Mouse (Mus musculus): ENCODE results near the gene Arhgap24. TPM values are rescaled to one million over a fixed set of nuclear protein-coding genes. Genes with fewer than 3 reads are reported as not detected.
A peak's percentile ranks its signal among the peaks of the same experiment; 100 is the strongest.

The Arhgap24 gene
- polyA plus RNA-seq, 1 experiment from 2014 or later: 15.0 TPM

DNA sequence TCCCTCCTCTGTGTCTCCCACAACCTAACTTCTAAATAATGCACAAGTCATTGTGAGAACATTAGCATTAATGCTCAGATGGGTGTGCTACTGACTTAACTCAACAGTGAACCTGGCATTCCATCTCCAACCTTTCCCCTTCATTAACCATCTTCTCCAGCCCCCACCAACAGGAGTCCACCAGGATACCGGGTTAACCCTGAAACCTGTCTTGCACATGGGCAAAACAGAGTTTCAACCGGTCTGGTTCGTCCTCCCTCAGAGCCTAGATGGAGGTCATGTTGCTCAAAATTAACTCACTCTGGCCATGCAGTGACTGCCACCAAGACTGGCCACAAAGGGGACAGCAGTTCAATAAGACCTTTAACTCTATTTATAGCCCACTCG, 285.9 kb downstream of the Arhgap24 start:
- Histone ChIP-seq H3K4me2 (ENCODE audit: low read length) (no peak overlapping the region), H3K9me3 (ENCODE audit: control insufficient read depth, low read length) (no peaks in the 10 kb centered on the region), H3K36me3 (ENCODE audit: control insufficient read depth, insufficient read depth, low read length) (no peaks in the 10 kb centered on the region), H3K4me1 (ENCODE audit: control insufficient read depth, insufficient read depth, low read depth, low read length) (peaks cover 6% of the 10 kb centered on the region; the same call in 1 of the 2 replicates), H3K4me3 (ENCODE audit: low read length) (no peak overlapping the region), H3K27me3 (replicated peaks; ENCODE audit: control insufficient read depth, insufficient read depth, low read length) (no peaks in the 10 kb centered on the region), H3K9ac (ENCODE audit: low read depth, low read length) (no peak overlapping the region), H3K27ac (ENCODE audit: low read depth, low read length) (no peak overlapping the region)
- ATAC-seq: no peak
- 77% methylated on average over 4 of the region's 4 CpGs for WGBS

DNA sequence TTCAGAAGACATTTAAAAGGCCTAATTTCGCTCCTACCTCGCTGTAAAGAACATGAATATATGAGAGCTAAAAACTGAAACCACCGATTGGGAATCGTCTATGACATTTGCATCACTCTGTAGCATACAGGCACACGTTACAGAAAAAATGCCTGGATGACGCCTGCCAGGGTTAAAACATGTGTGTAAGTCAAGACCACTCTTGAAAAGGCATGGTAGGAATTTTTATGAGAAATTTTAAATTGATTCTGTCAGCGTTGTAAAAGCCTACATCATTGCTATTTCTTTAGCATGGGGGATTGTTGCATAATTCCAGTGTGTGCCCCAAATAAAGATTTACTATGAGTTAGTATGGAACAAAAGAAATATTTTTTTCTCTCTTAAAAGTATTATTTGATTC, 286.6 kb downstream of the Arhgap24 start:
- no peak for ATAC-seq
- Histone ChIP-seq H3K4me3 (ENCODE audit: low read length) (no peak overlapping the region), H3K36me3 (ENCODE audit: control insufficient read depth, insufficient read depth, low read length) (no peaks in the 10 kb centered on the region), H3K27me3 (replicated peaks; ENCODE audit: control insufficient read depth, insufficient read depth, low read length) (no peaks in the 10 kb centered on the region), H3K9ac (ENCODE audit: low read depth, low read length) (no peak overlapping the region), H3K4me1 (ENCODE audit: control insufficient read depth, insufficient read depth, low read depth, low read length) (peaks cover 6% of the 10 kb centered on the region; the same call in 1 of the 2 replicates), H3K9me3 (ENCODE audit: control insufficient read depth, low read length) (no peaks in the 10 kb centered on the region), H3K4me2 (ENCODE audit: low read length) (no peak overlapping the region), H3K27ac (ENCODE audit: low read depth, low read length) (no peak overlapping the region)
- 63% methylated on average over 7 of the region's 7 CpGs for WGBS

DNA sequence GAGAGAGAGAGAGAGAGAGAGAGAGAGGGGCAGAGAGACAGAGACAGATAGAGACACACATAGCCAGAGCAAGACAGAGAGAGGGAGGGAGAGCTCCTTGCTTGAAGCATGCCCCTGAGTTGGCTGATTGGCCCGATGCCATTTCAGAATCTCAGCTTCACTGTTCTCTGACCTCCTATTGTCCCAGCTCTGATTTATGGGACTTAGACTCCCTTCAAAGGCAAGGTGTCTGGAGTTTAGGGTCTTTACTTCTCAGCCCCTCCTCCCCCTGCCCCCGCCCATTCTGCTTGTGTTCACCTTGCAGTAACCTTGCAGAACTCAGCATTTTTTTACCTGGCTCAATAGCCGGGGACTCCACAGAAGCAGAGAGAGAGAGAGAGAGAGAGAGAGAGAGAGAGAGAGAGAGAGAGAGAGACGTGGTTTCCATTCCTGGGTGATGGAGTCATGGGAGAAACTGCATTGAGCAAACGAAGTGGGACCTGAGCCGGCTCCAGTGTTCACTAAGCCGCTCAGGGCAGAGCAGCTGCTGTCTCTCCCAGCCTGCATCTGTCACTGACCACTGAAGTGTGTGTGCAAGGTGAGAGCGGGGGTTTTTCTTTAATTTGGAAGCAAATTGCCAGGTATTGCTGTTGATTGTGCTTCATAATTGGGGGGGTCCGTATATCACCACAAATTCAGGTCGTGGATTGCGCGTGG, 287.3 kb downstream of the Arhgap24 start:
- Histone ChIP-seq H3K4me1 (ENCODE audit: control insufficient read depth, insufficient read depth, low read depth, low read length) (peaks cover 6% of the 10 kb centered on the region; the same call in 1 of the 2 replicates), H3K27ac (ENCODE audit: low read depth, low read length) (no peak overlapping the region), H3K9me3 (ENCODE audit: control insufficient read depth, low read length) (no peaks in the 10 kb centered on the region), H3K36me3 (ENCODE audit: control insufficient read depth, insufficient read depth, low read length) (no peaks in the 10 kb centered on the region), H3K4me2 (ENCODE audit: low read length) (peak overlapping the region; percentile 23), H3K4me3 (ENCODE audit: low read length) (no peak overlapping the region), H3K27me3 (replicated peaks; ENCODE audit: control insufficient read depth, insufficient read depth, low read length) (no peaks in the 10 kb centered on the region), H3K9ac (ENCODE audit: low read depth, low read length) (no peak overlapping the region)
- WGBS: 51% methylated on average over 12 of the region's 12 CpGs
- peak; percentile 74 for ATAC-seq

DNA sequence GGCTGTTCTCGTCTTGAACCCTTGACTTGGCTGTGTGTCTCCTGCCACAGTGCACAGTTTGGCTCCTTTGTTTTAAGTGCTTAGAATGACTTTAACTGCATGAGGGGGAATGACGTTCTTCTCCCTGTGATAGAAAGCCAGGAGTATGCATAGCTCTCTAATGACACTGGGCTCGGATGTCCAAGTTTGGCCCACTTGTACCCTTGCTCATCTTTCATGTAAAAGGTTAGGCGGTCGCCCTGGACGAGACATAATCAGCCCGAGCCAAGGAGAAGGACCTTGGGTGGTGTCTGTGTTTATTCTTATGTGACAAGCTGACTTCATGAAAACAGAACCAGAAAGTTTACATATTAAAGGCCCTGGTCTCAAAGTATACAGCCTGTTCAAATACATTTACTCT, 289.4 kb downstream of the Arhgap24 start:
- Histone ChIP-seq H3K4me3 (ENCODE audit: low read length) (no peak overlapping the region), H3K36me3 (ENCODE audit: control insufficient read depth, insufficient read depth, low read length) (no peaks in the 10 kb centered on the region), H3K4me1 (ENCODE audit: control insufficient read depth, insufficient read depth, low read depth, low read length) (peaks cover 6% of the 10 kb centered on the region; the same call in 1 of the 2 replicates), H3K4me2 (ENCODE audit: low read length) (no peak overlapping the region), H3K9me3 (ENCODE audit: control insufficient read depth, low read length) (no peaks in the 10 kb centered on the region), H3K27ac (ENCODE audit: low read depth, low read length) (no peak overlapping the region), H3K9ac (ENCODE audit: low read depth, low read length) (no peak overlapping the region), H3K27me3 (replicated peaks; ENCODE audit: control insufficient read depth, insufficient read depth, low read length) (no peaks in the 10 kb centered on the region)
- no peak for ATAC-seq
- 69% methylated on average over 7 of the region's 7 CpGs for WGBS

DNA sequence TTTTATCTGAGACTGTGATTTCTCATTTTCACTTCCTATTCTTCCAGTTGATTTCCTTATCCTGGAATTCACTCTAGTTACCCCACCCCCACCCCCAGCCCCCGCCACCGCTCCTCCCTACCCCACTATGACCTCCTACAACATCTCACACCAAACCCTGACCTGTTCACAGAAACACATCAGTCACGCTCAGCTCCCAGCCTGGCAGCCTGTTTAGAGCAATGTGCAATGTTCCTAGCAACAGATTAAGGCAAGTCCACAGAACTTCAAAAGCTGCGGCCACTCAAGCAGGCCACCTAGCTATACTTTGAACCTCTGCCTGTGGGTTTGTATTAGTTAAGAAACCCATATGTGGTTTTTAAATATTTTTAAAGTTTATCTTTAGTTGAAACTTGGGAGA, 293.3 kb downstream of the Arhgap24 start:
- Histone ChIP-seq H3K9ac (ENCODE audit: low read depth, low read length) (no peak overlapping the region), H3K4me3 (ENCODE audit: low read length) (no peak overlapping the region), H3K4me2 (ENCODE audit: low read length) (no peak overlapping the region), H3K36me3 (ENCODE audit: control insufficient read depth, insufficient read depth, low read length) (no peaks in the 10 kb centered on the region), H3K27ac (ENCODE audit: low read depth, low read length) (no peak overlapping the region), H3K4me1 (ENCODE audit: control insufficient read depth, insufficient read depth, low read depth, low read length) (no peaks in the 10 kb centered on the region), H3K9me3 (ENCODE audit: control insufficient read depth, low read length) (no peaks in the 10 kb centered on the region), H3K27me3 (replicated peaks; ENCODE audit: control insufficient read depth, insufficient read depth, low read length) (no peaks in the 10 kb centered on the region)
- ATAC-seq: no peak
- 31% methylated on average over 4 of the region's 4 CpGs for WGBS

DNA sequence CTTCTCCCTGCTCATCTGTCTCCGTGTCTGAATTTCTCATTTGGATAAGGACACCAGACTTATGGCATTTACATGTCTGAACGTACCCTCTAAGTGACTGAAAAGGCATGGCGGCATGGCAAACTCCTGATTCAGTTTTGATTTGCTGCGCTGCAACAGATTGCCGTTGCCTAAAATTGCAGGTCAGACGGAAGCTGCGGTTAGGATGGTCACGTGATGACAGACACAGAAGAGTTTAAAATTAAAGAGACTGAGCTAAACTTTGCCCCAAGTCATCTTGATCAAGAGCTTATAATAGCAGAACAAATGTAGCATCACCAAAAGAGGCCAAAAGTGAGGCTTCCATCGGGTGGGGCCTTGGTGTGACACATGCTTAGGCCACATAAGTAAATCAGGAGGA, 296.1 kb downstream of the Arhgap24 start:
- WGBS: 89% methylated on average over 9 of the region's 9 CpGs
- no peak for ATAC-seq
- no peaks in the 10 kb centered on the region for H3K27me3 ChIP-seq (replicated peaks; ENCODE audit: control insufficient read depth, insufficient read depth, low read length)
- no peaks in the 10 kb centered on the region for H3K9me3 ChIP-seq (ENCODE audit: control insufficient read depth, low read length)
- H3K4me2 ChIP-seq (ENCODE audit: low read length): no peak overlapping the region
- no peak overlapping the region for H3K27ac ChIP-seq (ENCODE audit: low read depth, low read length)
- no peaks in the 10 kb centered on the region for H3K4me1 ChIP-seq (ENCODE audit: control insufficient read depth, insufficient read depth, low read depth, low read length)
- H3K9ac ChIP-seq (ENCODE audit: low read depth, low read length): no peak overlapping the region
- H3K4me3 ChIP-seq (ENCODE audit: low read length): no peak overlapping the region
- no peaks in the 10 kb centered on the region for H3K36me3 ChIP-seq (ENCODE audit: control insufficient read depth, insufficient read depth, low read length)

DNA sequence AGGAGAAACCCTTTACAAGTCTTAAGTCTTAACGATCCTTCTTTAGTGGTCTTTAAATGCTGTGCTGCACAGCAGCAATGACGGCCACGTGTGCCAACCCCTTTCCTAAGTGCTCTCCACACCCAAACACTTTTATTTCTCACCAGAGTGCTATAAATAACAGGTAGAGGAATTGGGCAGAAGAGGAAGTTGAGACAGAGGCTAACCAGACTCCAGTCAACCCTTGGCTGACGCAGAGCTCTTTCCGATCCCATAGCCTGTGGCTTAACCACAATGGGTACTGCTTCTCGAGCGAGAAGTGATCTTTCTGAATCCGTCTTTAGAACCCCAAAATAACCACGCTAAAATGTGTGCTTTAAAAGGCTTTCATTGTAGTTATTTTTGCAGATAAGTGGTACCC, 296.7 kb downstream of the Arhgap24 start:
- Histone ChIP-seq H3K4me2 (ENCODE audit: low read length) (no peak overlapping the region), H3K9me3 (ENCODE audit: control insufficient read depth, low read length) (no peaks in the 10 kb centered on the region), H3K4me1 (ENCODE audit: control insufficient read depth, insufficient read depth, low read depth, low read length) (no peaks in the 10 kb centered on the region), H3K36me3 (ENCODE audit: control insufficient read depth, insufficient read depth, low read length) (no peaks in the 10 kb centered on the region), H3K27ac (ENCODE audit: low read depth, low read length) (no peak overlapping the region), H3K4me3 (ENCODE audit: low read length) (no peak overlapping the region), H3K27me3 (replicated peaks; ENCODE audit: control insufficient read depth, insufficient read depth, low read length) (no peaks in the 10 kb centered on the region), H3K9ac (ENCODE audit: low read depth, low read length) (no peak overlapping the region)
- no peak for ATAC-seq
- 82% methylated on average over 9 of the region's 9 CpGs for WGBS

DNA sequence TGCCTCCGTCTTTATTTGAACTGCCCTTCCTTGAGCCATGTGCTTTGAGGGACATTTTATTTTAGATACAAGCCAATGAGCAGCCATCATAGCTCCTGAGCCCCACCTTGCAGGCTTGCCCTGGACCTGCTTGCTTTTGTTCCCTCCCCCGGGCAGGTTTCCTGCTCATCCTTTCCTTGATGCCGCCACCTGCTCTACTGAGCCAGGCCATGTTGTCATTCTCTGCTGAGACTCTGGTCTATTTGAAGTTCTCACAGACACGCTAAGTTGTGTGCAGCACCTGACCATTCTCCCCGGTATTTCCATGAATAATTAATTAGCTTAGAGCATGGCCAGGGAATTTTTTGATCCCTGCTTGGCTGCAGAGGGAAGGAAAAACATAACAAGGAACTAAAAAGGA, 297.1 kb downstream of the Arhgap24 start:
- Histone ChIP-seq H3K36me3 (ENCODE audit: control insufficient read depth, insufficient read depth, low read length) (no peaks in the 10 kb centered on the region), H3K4me1 (ENCODE audit: control insufficient read depth, insufficient read depth, low read depth, low read length) (no peaks in the 10 kb centered on the region), H3K4me3 (ENCODE audit: low read length) (no peak overlapping the region), H3K27me3 (replicated peaks; ENCODE audit: control insufficient read depth, insufficient read depth, low read length) (no peaks in the 10 kb centered on the region), H3K9ac (ENCODE audit: low read depth, low read length) (no peak overlapping the region), H3K9me3 (ENCODE audit: control insufficient read depth, low read length) (no peaks in the 10 kb centered on the region), H3K27ac (ENCODE audit: low read depth, low read length) (no peak overlapping the region), H3K4me2 (ENCODE audit: low read length) (no peak overlapping the region)
- ATAC-seq: no peak
- WGBS: 47% methylated on average over 5 of the region's 5 CpGs

DNA sequence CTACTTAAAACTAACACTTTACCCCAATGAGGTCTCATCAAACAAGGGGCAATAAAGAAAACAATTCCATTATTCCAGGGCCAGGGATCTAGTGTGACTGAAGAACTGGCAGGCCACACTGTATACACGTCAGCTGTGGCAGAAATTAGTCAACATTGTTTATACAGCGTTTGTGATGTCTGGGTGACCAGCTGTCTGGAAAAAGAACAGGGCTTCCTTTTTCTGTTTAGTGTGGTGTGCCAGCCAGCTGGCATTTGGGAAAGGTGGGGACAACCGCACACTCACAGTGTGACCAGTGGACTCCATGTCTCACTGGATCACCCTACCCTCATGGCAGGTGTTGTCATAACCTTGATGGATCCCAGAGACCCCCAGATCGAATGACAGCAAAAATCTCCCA, 302.4 kb downstream of the Arhgap24 start:
- H3K36me3 ChIP-seq (ENCODE audit: control insufficient read depth, insufficient read depth, low read length): no peaks in the 10 kb centered on the region
- no peak overlapping the region for H3K27ac ChIP-seq (ENCODE audit: low read depth, low read length)
- no peaks in the 10 kb centered on the region for H3K9me3 ChIP-seq (ENCODE audit: control insufficient read depth, low read length)
- no peaks in the 10 kb centered on the region for H3K27me3 ChIP-seq (replicated peaks; ENCODE audit: control insufficient read depth, insufficient read depth, low read length)
- 58% methylated on average over 4 of the region's 4 CpGs for WGBS
- no peak overlapping the region for H3K4me3 ChIP-seq (ENCODE audit: low read length)
- no peak overlapping the region for H3K9ac ChIP-seq (ENCODE audit: low read depth, low read length)
- no peaks in the 10 kb centered on the region for H3K4me1 ChIP-seq (ENCODE audit: control insufficient read depth, insufficient read depth, low read depth, low read length)
- no peak for ATAC-seq
- H3K4me2 ChIP-seq (ENCODE audit: low read length): no peak overlapping the region
